Mouse (Mus musculus): ENCODE results near the gene Ifnab. TPM values are rescaled to one million over a fixed set of nuclear protein-coding genes. Genes with fewer than 3 reads are reported as not detected.

Ifnab gene
- not detected in 2 replicates for polyA plus RNA-seq (2016; fragmentation: Nextera tagmentation; extraction: Ambion mirVana)

DNA sequence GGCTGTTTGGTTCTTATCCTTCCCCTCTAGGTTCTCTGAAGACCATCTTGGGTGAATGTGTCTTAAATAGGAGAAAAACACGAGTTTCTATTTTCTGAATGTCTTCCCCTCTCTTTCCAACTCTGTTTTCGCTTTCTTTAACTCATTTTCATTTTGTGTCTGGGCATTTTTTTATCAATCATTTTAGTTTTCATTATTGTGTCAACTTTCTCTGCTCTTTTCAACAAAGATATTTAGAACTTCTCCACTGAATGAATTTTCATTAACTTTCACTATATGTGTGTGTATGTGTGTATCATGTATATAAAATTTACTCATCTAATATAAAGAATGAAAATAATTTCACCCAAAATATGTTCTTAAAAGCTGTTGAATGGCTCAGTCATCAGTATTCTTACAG is at the start of gene Ifnab:
Gene Ifnab (minus strand): TSS at position 101 of the 400 bp plus-strand sequence.
- ATAC-seq (ENCODE audit: insufficient number of reproducible peaks, insufficient read depth, low FRiP score, low TSS enrichment, low read depth), result no peak
- WGBS, result 70% methylated on average over 2 of the region's 2 CpGs
- H3K27ac ChIP-seq, result no peak within 1 kb of the TSS

DNA sequence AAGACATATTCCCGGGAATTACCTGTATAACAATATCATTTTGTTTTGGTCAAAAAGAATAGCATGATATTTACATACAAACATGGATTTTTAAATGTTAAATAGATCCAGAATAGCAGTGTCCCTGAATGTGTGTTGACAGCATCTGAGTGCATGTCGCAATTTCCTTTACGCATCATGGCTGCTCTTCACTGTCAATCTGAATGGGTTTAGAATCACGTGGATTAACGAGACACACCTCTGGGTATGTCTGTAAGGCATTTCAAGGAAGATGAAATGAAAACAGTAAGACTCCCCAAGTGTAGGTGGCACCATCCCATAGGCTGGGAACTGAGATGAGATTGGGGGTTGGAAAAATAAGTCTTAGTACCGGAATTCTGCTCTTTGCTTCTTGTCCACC is 47.9 kb upstream of the Ifnab start:
- Histone ChIP-seq H3K27me3 (peaks cover 12% of the 10 kb centered on the region), H3K4me3 (replicated peaks) (no peak overlapping the region), H3K9ac (replicated peaks) (no peak overlapping the region), H3K36me3 (no peaks in the 10 kb centered on the region), H3K9me3 (no peaks in the 10 kb centered on the region), H3K27ac (no peak overlapping the region), H3K4me2 (no peak overlapping the region), H3K4me1 (replicated peaks) (no peaks in the 10 kb centered on the region)
- ATAC-seq (ENCODE audit: insufficient number of reproducible peaks, insufficient read depth, low FRiP score, low TSS enrichment, low read depth), result no peak
- 90% methylated on average over 6 of the region's 6 CpGs for WGBS

More for the DNA sequence above, at the start of gene Ifnab:
- Histone ChIP-seq H3K9me3 (no peaks in the 10 kb centered on the region), H3K27me3 (peaks cover 4% of the 10 kb centered on the region; the same call in 1 of the 2 replicates), H3K4me3 (replicated peaks) (no peak within 1 kb of the TSS), H3K36me3 (no peaks in the 10 kb centered on the region), H3K9ac (replicated peaks) (no peak within 1 kb of the TSS), H3K4me2 (no peak within 1 kb of the TSS), H3K4me1 (replicated peaks) (no peaks in the 10 kb centered on the region)

DNA sequence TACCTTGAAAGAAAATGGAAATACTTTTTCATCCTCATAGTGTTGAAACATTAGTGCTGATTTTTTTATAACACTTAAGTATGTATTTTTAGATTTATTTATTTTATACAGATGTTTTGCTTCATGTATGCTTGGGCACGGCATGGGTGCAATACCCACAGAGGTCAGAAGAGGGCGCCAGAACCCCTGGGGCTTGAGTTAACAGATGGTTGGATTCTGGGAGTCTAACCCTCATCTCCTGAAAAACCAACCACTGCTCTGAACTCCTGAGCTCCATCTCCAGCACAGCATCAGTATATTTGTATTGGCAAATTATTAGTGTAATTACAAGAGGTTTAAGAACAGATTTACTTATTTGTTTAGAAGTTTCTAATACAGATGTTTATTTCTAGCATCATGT is 47.3 kb upstream of the Ifnab start:
- H3K4me2 ChIP-seq, result no peak overlapping the region
- ATAC-seq (ENCODE audit: insufficient number of reproducible peaks, insufficient read depth, low FRiP score, low TSS enrichment, low read depth), result no peak
- 0% methylated on average over 2 of the region's 2 CpGs for WGBS
- no peaks in the 10 kb centered on the region for H3K9me3 ChIP-seq
- H3K27me3 ChIP-seq, result peaks cover 12% of the 10 kb centered on the region
- no peak overlapping the region for H3K9ac ChIP-seq (replicated peaks)
- no peaks in the 10 kb centered on the region for H3K4me1 ChIP-seq (replicated peaks)
- H3K4me3 ChIP-seq (replicated peaks), result no peak overlapping the region
- no peaks in the 10 kb centered on the region for H3K36me3 ChIP-seq
- H3K27ac ChIP-seq, result no peak overlapping the region

DNA sequence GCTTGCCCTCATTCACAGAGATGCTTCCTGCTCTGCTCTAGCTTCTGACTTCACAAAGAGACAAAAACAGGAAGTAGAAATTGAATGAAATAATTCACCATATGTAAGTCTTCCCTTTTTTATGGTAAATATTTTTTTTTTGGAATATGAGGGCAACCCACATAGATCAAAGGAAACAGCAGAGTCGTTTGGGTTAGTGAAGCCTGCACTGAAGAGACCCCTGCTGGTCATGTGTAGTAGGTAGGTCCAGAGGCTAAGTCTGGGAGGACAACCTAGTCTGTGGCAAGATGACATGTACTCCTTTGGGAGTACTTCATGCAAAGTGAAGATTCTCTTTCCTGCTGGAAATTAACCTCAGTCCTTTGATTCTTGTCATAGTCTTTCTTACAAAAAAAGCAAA is 36.2 kb upstream of the Ifnab start:
- Histone ChIP-seq H3K9ac (replicated peaks) (no peak overlapping the region), H3K4me1 (replicated peaks) (no peaks in the 10 kb centered on the region), H3K4me2 (no peak overlapping the region), H3K4me3 (replicated peaks) (no peak overlapping the region), H3K27ac (no peak overlapping the region), H3K9me3 (no peaks in the 10 kb centered on the region), H3K36me3 (no peaks in the 10 kb centered on the region), H3K27me3 (0 out of 2 replicates have a peak, but pooled peaks cover 3% of the 10 kb centered on the region)
- no peak for ATAC-seq (ENCODE audit: insufficient number of reproducible peaks, insufficient read depth, low FRiP score, low TSS enrichment, low read depth)
- 6% methylated on average over 1 of the region's 1 CpGs for WGBS

DNA sequence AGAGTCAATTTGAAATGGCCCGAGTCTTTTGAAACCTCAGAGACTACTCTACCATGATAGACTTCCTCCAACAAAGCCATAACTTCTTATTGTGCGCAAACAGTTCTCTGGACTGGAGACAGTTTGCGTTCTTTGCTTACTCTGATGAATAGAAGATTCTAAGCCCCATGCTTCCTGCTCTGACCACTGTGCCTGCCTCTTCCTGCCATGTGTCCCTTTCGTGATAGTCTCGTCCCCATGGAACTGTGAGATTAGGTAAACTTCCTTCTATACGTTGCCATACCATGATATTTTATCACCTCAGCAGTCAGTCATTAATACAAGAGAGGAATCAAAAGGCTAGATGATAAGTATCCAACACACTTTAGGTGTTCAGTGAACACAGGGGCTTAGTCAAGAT is 35.6 kb upstream of the Ifnab start:
- H3K9ac ChIP-seq (replicated peaks), result no peak overlapping the region
- H3K27ac ChIP-seq, result no peak overlapping the region
- no peak for ATAC-seq (ENCODE audit: insufficient number of reproducible peaks, insufficient read depth, low FRiP score, low TSS enrichment, low read depth)
- 0 out of 2 replicates have a peak, but pooled peaks cover 3% of the 10 kb centered on the region for H3K27me3 ChIP-seq
- 87% methylated on average over 6 of the region's 6 CpGs for WGBS
- H3K4me2 ChIP-seq, result no peak overlapping the region
- no peaks in the 10 kb centered on the region for H3K36me3 ChIP-seq
- no peaks in the 10 kb centered on the region for H3K4me1 ChIP-seq (replicated peaks)
- H3K9me3 ChIP-seq, result no peaks in the 10 kb centered on the region
- no peak overlapping the region for H3K4me3 ChIP-seq (replicated peaks)

DNA sequence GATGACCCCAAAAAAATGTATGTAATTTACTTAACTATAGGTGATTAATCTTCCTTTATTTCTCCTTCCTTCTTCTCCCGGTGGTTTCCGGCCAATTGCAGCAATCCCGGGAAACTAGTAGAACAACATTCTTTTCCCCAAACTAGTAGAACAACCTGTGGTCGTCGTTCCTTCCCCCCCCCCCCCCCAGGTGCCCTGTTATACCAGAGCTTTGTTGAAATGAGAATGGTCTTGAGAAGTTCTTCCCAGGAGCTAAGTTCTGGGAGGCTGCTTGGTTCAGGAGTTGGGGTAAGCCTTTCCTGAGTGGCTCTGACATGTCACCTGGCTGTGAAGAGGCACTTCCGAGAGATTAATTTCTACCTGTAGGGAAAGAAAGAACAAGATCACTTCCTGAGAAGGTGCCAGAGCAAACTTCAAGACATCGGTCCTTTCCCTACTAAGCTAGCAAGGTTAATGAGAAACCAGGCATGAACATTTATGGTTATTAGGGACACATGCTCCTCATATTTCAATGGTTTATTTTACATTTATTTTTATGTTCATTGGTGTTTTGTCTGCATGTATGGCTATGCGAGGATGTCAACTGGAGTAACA is 32.4 kb upstream of the Ifnab start:
- no peak overlapping the region for H3K4me3 ChIP-seq (replicated peaks)

DNA sequence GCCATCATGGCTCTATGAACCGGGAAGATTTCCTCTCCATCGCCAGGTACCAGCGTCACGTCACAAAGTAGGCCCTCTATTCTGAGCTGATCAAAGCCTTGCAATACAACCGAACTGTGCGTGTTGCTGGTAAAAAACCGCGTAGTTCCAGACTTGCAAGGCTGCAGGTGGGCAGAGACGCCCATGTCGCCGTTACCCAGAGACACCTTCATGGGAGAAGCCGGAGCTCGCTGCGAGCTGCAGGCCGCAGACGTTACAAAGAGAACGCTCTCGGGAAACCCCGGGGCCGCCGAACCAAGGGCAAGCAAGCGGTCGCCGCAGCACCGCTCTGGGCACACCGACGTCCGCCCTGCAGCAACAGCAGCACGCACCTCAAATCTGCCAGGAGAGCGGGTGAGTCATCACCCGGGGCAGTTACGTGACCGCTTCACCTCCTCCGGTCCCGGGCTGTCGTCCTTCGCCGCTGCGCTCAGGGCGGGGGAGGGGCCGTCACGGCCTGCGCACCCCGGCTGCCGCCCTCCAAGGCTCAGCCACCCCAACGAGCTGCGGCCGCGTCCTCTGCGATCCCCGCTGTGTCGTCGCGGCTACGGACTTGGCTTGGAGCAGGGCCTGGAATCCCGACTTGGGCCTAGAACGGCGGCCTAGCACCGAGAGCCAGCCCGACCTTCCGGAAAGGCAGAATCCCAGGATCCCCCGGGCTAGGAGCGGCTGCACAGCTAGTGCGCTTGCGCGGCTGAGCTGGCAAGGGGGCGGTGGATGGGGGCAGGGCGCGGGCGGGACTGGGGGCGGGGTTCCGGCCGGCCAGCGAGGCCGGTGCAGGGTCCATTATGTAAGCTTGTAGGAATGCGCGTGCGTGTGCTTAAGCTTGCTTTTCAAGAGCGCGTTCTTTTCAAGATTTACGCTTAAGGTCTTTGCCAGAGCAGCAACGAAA is 30.9 kb upstream of the Ifnab start, which contains the start of the genes Gm26566 and Klhl9:
Gene Gm26566 (plus strand): TSS at position 15 of the 931 bp plus-strand sequence.
Gene Klhl9 (minus strand): TSS at position 675 of the 931 bp plus-strand sequence.
- Histone ChIP-seq H3K9me3 (no peaks in the 10 kb centered on the region), H3K9ac (replicated peaks) (peak within 1 kb of the TSS; percentile 95), H3K36me3 (peaks cover 23% of the 10 kb centered on the region), H3K27ac (peak within 1 kb of the TSS; percentile 97), H3K4me3 (replicated peaks) (peak within 1 kb of the TSS; percentile 87), H3K27me3 (no peaks in the 10 kb centered on the region), H3K4me2 (peak within 1 kb of the TSS; percentile 76), H3K4me1 (replicated peaks) (peaks cover 24% of the 10 kb centered on the region)
- under 1% methylated on average over 82 of the region's 82 CpGs for WGBS
- peak; percentile 93 for ATAC-seq (ENCODE audit: insufficient number of reproducible peaks, insufficient read depth, low FRiP score, low TSS enrichment, low read depth)

More for the DNA sequence above, 32.4 kb upstream of the Ifnab start:
- peaks cover 19% of the 10 kb centered on the region for H3K4me1 ChIP-seq (replicated peaks)
- WGBS, result 59% methylated on average over 8 of the region's 8 CpGs
- H3K27me3 ChIP-seq, result 0 out of 2 replicates have a peak, but pooled peaks cover 3% of the 10 kb centered on the region
- no peak overlapping the region for H3K9ac ChIP-seq (replicated peaks)
- peaks cover 14% of the 10 kb centered on the region for H3K36me3 ChIP-seq
- ATAC-seq (ENCODE audit: insufficient number of reproducible peaks, insufficient read depth, low FRiP score, low TSS enrichment, low read depth), result no peak
- H3K9me3 ChIP-seq, result no peaks in the 10 kb centered on the region
- no peak overlapping the region for H3K4me2 ChIP-seq
- no peak overlapping the region for H3K27ac ChIP-seq

DNA sequence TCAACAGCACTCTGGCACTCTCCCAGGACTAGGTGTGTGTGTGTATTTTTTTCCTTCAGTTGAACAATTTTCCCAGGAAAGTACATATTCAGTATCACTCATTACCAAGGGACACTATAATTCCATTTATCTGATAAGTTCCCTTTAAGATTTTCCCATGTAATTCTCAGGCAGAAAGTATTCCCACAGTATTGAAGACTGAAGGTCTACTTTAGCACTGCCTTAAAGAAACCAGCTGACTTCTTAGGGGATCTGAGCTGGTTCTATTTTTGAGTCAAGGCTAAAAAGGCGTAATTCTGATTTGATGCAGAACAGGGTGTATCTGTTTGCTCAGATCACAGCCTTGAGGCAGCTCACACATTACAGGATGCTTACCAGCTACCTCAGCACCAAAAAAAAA is 27.6 kb upstream of the Ifnab start:
- H3K4me2 ChIP-seq, result peak overlapping the region; percentile 76
- no peaks in the 10 kb centered on the region for H3K9me3 ChIP-seq
- no peak overlapping the region for H3K9ac ChIP-seq (replicated peaks)
- H3K27me3 ChIP-seq, result no peaks in the 10 kb centered on the region
- no peak for ATAC-seq (ENCODE audit: insufficient number of reproducible peaks, insufficient read depth, low FRiP score, low TSS enrichment, low read depth)
- H3K36me3 ChIP-seq, result peaks cover 52% of the 10 kb centered on the region
- 65% methylated on average over 1 of the region's 1 CpGs for WGBS
- peak overlapping the region; percentile 25 for H3K4me3 ChIP-seq (replicated peaks)
- no peak overlapping the region for H3K27ac ChIP-seq
- peaks cover 24% of the 10 kb centered on the region for H3K4me1 ChIP-seq (replicated peaks)

DNA sequence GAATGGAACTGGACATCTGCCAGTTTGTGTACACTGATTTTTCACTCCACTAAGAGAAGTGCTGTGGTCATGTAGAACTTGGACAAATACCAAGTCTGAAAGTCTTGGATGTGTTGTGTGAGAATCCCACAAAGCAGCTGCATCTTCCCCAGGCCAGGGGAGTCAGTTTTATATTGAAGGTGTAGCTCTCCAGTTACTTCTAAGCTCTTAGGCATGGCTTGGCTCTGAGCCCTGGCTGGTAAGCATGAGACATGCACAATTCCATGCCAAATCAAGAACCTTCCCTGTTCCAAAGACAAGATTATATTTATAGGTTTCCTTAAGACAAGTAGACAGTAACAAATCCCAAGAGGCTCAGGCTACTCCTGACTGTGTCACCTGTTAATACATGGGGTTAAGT is 23.9 kb upstream of the Ifnab start:
- ATAC-seq (ENCODE audit: insufficient number of reproducible peaks, insufficient read depth, low FRiP score, low TSS enrichment, low read depth), result no peak
- Histone ChIP-seq H3K4me2 (no peak overlapping the region), H3K36me3 (peaks cover 44% of the 10 kb centered on the region), H3K27me3 (no peaks in the 10 kb centered on the region), H3K27ac (no peak overlapping the region), H3K9me3 (no peaks in the 10 kb centered on the region), H3K9ac (replicated peaks) (no peak overlapping the region), H3K4me1 (replicated peaks) (peaks cover 12% of the 10 kb centered on the region), H3K4me3 (replicated peaks) (no peak overlapping the region)

DNA sequence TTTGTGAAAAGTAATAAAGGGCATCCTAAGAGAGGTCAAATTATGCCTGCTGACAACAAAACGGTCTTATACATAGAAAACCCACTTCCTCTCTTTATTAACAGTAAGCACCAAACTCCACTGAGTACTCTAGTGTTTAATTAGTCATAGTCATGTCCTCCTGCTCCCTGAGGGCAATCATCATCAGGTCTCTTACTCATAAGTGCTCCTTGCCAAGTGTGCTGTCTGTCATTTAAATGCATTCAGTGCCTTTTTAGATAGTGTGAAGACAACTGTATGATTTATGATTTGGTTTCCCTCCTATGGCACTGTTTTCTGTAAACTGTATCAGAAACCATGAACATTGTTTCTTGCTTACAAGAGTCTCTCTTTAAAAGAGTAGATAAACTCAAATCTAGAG is 23.1 kb upstream of the Ifnab start:
- no peak overlapping the region for H3K4me3 ChIP-seq (replicated peaks)
- H3K36me3 ChIP-seq, result peaks cover 42% of the 10 kb centered on the region
- ATAC-seq (ENCODE audit: insufficient number of reproducible peaks, insufficient read depth, low FRiP score, low TSS enrichment, low read depth), result no peak
- no peak overlapping the region for H3K4me2 ChIP-seq
- no peaks in the 10 kb centered on the region for H3K9me3 ChIP-seq
- no peaks in the 10 kb centered on the region for H3K27me3 ChIP-seq
- 95% methylated on average over 1 of the region's 1 CpGs for WGBS
- H3K27ac ChIP-seq, result no peak overlapping the region
- peaks cover 10% of the 10 kb centered on the region for H3K4me1 ChIP-seq (replicated peaks)
- H3K9ac ChIP-seq (replicated peaks), result no peak overlapping the region

DNA sequence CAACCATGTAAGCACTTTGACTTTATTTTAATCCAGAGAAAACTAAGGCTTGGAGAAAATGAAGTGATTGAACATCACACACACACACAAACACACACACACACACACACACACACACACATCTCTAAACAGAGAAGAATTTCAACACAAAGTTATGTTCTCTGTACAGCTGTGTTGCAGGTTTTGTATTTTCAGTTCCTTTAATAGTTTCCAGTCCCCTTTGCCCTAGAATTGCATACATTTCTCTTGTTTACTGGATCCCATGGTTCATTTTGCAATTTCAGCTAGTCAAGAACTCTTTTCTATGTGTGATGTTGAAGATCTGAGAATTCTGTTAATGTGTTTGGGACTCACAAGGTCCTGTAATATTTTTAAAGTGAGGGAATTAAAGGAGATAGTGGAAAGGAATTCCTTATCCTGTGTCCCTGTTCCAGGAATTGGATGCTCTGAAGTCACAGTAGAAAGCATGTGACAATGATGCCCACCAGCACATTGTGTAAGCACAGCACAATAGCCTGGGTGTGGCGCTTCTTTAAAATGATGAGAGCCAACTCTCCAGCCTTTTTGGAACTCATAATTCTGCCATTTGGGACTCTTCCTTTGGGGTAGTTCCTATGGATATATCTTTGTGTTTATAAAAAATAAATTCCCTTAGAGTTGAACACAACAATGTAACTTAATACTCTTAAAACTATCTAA is 16.1 kb upstream of the Ifnab start:
- H3K4me1 ChIP-seq (replicated peaks), result no peaks in the 10 kb centered on the region
- no peaks in the 10 kb centered on the region for H3K27me3 ChIP-seq
- H3K36me3 ChIP-seq, result no peaks in the 10 kb centered on the region; the same call in 1 of the 2 replicates
- no peak overlapping the region for H3K4me3 ChIP-seq (replicated peaks)
- H3K9me3 ChIP-seq, result no peaks in the 10 kb centered on the region
- no peak overlapping the region for H3K9ac ChIP-seq (replicated peaks)
- no peak overlapping the region for H3K27ac ChIP-seq
- no peak overlapping the region for H3K4me2 ChIP-seq
- 93% methylated on average over 1 of the region's 1 CpGs for WGBS
- ATAC-seq (ENCODE audit: insufficient number of reproducible peaks, insufficient read depth, low FRiP score, low TSS enrichment, low read depth), result no peak

Measured in limb, embryonic 12.5 days (tissue).